Mouse (Mus musculus): Measurements from ENCODE around the gene Cemip.

DNA sequence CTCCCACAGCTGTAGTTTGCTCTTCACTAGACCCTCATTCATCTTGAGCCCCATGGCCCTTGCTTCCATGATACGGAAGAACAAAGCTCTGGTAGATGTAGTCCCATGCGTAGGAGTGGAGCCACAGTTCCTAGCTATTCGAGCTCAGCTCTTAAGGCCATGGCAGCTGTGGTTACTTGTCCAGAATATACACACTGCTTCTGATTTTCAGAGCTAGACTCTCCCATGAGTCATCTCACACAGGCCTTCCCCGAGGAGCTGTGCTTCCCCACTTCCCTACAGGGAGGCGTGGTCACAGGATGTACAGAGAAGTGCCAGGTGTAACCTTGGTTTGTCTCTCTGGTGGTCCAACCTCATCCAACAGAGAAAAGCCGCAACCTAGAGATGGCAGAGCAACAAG, 111.0 kb downstream of the Cemip start:
- TF ChIP-seq CTCF (IDR thresholded peaks at IDR 0.05; ENCODE audit: low read depth) (no peak), EP300 (IDR thresholded peaks at IDR 0.05; ENCODE audit: low read depth) (no peak)
